Mouse (Mus musculus) adrenal gland, adult (tissue): ENCODE measurements at regions not wholly inside any gene's neighbourhood (a gene's known extent, or its start where the extent isn't known, plus 50 kb on each side); places are given as distances from the start of the nearest gene placed in this dataset.
"Not testable (repeated sequence)": the region's sequence is repeated elsewhere in the genome, so short reads cannot be mapped to it uniquely, and the experiment has no call there.

Experiments
- DNase-seq, 2 experiments: peaks; one replicate each; pipeline ENCODE4 v3.0.0; 2022 to 2023; ENCODE audit warnings: low spot score in 1 of 2; ENCODE audit not compliant: inconsistent age in 2 of 2

DNA sequence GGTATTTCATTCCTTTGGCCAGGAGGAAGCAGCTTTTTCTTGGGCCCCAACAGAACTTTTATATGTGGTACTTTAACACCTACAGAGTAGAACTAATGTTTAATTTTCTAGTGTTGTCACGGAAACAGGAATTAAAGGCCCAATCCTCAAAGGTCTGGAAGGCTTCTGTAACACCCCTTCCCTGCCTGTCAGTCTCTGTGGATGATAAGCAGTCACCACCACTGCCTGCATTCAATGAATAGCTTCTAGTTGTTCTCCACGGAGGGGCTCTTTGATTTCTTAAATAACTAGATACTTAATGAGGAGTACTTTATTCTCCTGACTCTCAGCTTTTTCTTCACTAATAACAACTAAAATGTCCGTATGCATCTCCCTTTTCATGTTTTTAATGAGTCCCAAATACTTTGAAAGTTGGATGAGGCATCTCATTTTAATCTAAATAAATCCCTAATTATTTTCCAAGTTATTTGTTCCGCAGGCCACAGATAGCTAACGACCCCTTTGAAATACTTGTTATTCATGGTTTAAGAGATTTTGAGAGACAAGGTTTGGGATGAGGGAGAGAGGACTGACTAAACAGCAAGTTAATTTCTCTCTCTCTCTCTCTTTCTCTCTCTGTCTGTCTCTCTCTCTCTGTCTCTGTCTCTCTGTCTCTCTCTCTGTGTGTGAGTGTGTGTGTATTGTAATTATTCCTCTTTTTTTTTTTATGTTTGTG, 686.0 kb upstream of the Ghitm start:
- no peak for DNase-seq

DNA sequence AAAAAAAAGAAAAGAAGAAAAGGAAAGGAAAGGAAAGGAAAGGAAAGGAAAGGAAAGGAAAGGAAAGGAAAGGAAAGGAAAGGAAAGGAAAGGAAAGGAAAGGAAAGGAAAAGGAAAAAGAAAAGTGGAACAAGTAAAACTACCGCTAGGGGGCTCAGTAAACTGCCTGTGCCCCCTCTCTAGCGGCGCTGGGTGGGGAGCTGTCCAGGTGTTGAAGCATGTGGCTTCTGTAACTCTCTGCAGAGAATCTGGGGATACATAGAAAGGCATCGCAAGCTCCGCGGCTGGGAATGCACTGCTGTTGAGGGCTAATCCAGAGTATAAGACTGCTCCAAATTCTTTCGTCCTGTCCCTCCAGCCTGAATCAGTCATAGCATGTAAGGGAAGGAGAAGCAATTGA, 684.9 kb upstream of the Ghitm start:
- DNase-seq = peak in 1 of 2 experiments; percentile 19

DNA sequence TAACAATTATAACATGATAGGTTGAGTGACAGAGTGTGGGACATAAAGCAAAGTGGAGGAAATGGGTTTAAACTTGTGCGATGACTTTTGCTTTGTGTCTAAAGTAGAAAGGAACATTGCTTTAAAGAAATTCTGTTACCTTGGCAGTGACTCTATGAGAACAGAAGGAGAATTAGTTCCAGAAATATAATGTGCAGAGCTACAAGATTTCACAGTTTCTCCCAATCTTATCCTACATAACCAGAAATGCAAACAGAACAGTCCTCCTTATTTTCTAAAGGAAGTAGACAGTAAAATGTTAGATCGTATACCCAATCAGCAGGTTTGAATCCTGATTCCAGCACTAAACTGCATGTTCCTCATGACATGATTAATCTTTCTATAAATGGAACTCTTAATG, 660.6 kb upstream of the Ghitm start:
- no peak for DNase-seq

DNA sequence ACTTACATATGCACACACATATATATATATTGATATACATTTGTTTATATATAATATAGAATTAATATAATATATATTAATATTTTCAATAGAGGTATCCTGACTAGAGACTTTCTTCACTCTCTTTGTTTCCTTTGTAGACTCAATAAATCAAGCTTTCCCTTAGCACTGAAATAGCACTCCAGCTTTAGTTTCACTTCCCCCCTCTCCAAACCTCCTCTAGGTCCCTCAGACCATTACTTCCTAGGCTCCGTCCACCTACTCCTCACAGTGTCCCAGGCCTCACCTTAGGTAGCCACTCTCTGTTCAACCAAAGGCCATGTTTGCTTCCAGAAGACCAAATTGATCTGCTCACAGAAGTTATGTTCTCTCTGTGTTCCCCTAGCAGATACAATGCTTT, 630.7 kb upstream of the Ghitm start:
- DNase-seq = no peak

DNA sequence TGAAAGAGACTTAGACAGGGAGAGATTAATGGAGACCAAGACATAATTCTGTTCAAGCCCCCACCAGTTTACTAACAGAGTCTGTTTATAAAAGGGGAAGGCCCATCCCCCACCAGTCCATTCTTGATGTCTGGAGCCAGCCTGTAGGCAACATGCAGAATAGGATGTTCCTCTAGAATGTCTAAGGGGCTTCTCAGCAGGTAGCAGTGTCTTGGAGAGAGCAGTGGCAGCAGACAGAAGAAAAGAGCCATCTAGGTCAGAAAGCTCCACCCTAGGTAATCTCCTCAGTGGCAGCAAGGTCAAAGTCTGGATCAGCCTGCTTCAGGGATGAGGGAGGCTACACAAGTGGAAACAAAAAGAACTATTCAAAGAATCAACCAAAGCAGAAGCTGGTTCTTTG, 614.6 kb upstream of the Ghitm start:
- not testable (repeated sequence) for DNase-seq

DNA sequence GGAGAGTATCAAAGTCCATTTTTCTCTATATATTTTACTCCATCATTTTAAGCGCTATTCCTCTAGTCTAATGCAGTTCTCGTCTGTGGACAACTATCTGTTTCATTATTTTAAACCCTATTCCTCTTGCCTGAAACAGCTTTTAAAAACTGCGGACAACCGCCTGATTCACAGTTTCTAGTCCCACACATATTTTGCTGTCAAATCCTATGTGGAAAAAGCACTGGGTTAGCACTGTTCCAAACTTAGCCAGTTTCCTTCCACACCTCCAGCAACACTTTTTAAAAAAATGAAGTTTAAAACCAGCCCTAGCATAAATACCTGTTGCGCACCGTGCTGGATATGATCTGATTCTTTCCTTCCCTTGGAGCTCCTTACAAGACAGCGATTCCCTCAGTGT, 614.1 kb upstream of the Ghitm start:
- DNase-seq = no peak

DNA sequence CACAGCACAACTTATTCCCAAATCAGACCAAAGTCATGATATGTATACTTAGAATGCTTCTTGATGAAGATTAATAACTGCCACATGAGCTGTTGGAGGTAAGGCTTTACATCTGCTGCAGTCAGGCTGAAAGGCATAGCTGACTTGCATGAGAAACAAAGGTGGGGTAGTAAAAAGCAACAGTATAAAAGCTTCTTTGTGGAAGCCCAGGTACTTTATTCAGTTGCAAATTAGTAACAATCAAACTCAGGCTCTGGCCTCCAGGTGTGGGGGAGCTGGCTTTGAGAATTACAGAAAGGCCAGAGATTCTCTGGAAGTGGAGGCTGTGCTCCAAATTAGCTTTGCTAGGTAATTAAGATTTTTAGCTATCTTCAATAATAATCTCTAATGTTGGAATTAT, 608.0 kb upstream of the Ghitm start:
- no peak for DNase-seq

DNA sequence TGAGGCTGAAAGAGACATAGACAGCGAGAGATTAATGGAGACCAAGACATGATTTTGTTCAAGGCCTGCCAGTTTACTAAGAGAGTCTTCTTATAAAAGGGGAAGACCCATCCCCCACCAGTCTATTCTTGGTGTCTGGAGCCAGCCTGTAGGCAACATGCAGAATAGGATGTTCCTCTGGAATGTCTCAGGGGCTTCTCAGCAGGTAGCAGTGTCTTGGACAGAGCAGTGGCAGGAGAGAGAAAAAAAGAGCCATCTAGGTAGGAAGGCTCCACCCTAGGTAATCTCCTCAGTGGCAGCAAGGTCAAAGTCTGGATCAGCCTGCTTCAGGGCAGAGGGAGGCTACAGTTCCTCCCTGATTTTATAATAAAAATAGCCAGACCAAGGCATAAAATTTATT, 607.4 kb upstream of the Ghitm start:
- not testable (repeated sequence) for DNase-seq
